Mouse (Mus musculus) monocyte, adult 59 days (primary cell): ENCODE results near the gene Ccdc87. TPM values are rescaled to one million over a fixed set of nuclear protein-coding genes. Genes with fewer than 3 reads are reported as not detected.

Experiments used
- total RNA-seq, 2 experiments: library from RNA; stranded (reverse); gene quantifications; one replicate each; pipeline ENCODE4 v1.2.4; 2023

Gene Ccdc87
- not detected for total RNA-seq

DNA sequence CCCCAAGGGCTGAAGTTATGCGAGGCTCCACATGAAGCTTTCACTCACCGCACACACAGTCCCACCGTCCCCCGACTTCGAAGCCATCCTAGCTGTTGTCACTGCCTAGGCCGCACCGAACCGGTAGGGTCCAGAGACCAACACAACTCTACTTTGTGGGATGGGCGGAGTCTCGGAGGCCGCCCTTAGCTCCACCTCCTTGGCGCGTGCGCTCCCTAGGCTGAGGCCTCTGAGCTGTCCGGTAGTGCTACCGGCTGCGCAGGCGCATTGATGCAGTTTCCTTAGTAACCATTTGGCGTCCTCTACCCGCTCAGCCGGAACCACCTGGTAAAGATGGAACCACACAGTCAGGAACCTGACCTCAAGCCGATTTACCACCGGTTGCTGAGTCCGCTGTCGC lies at the start of gene Ccdc87, which contains the start of gene Ccs:
Gene Ccdc87, plus strand, starts transcription at position 218 of the 400 bp plus-strand sequence.
Gene Ccs, minus strand, starts transcription at position 184 of the 400 bp plus-strand sequence.

DNA sequence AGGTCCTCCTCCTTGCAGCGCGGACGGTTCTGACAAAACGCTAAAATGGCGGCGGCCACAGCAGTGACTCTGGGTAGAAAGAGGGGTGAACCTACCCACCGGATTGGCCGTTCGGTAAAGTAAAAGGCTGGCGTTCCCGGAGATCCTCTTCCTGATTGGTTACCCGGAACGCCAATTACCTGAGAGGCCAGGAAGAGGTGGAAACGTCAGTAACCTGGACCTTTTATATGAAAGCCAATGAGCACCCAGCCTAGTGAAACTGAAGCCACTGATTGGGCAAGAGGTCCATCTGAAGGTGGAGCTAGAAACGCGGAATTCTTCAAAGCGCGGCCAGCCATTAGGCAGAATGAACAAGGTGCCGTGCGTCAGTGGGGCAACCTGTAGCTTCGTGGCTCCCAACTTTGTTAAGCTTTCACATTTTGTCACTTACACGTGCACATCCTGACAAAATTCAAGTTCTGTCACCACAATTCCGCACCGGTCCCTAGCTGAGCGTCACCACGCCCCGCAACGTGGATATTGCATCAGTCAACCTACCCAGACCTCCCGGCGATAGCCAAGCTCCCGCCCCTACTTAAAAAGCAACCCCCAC lies 45.2 kb upstream of the Ccdc87 start, which contains the start of gene Rbm4:
Gene Rbm4, minus strand, starts transcription at position 71 of the 592 bp plus-strand sequence.

DNA sequence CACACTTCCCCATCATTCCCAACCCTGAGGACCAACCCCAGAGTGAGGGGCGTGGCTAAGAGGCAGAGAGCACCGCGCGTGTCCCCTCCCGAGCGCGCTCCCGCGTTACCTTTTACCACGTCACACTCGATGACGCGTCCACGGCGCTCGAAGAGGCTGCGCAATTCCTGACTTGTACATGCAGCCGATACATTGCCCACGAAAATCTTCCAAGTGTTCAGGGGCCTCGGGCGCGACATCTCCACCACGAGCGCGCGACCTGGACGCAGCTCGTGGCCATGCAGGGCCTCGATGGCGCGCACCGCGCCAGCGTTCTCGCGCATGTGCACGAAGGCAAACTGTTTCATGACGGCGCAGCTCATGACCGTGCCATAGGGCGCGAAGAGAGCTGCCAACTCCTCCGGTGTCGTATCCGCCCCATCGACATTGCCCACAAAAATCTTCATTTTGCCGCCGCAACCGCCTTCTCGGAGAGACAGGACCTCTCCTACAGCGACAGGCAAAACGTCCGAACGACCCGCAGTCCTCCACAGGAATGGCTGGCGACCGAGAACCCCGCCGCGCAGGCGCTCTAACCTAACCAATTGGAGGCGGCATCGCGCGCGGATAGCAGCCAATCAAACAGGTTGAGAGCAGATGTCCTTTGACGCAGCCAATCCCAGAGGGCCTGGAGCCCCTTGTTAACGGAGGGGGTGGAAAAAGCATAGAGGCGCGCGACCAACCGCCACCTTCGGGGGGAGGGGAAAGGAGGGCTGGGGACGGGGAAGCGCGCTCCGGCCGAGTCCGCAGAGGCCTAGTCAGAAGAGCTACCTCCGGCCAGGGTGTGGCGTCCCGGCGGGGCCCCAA lies 27.9 kb upstream of the Ccdc87 start, which contains the start of the genes Gm21992 and Rbm14:
Gene Gm21992, minus strand, starts transcription at position 550 of the 846 bp plus-strand sequence.
Gene Rbm14, minus strand, starts transcription at position 572 of the 846 bp plus-strand sequence.

DNA sequence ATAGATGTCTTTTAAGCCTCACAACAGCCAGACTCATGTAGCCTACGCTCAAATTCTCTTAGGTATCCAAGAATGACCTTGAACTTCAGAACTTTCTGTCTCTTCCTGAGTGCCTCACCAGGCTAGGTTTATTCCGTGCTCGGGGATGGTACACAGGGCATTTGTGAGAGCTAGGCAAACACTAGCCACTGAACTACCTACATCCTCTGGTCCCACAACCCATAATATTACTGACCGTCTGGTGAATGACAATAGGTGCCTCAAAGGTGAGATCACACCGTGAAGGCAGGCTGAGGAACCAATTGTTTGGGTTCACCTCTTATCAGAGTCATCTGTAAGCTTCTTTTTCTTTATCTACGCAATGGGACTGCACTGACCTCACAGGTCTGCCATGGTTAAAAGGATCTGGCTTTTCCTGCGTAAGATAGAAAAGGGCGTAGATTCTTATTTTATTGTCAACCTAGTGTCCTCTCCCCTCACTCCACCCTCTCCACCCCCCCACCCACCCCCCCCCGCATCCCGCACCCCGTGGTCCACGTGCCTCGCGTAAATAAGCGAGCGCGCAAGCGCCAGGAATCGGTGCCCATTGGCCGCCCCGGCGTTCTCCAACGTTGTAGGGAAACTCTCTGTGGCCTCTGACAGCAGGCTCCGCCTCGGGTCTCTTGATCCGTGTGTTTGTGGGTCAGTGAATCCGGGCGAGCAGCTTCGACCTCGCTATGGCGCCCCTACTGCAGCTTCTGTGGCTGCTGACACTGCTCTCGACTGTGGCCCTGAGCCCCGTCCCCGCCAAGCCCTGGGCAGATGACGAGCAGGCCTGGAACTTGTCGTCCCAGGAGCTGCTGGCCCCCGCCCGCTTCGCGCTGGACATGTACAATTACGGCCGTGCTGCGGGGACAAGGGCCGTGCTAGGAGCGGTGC lies 15.6 kb downstream of the Ccdc87 start, which contains the start of gene Ctsf:
Gene Ctsf, plus strand, starts transcription at position 579 of the 918 bp plus-strand sequence.

DNA sequence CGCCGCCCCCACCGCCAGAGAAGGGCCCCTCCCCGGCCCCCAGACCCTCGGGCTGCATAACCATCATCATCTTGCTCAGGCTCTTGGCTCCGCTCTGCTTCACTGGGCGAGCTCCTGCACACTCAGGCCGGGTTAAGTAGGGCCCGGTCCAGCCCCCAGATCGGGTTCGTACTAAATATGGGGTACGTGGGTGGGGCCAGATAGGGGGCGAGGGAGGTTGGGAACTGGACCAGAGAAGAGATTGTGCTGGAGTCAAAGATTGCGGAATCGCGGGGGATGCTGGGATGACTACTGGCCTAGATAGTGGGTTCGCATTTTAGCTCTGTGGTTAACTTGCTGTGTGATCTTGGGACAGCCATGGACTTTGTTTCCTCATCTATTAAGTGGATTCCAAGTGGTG lies 38.6 kb downstream of the Ccdc87 start, which contains the start of gene Actn3:
Gene Actn3, minus strand, starts transcription at position 125 of the 400 bp plus-strand sequence.

DNA sequence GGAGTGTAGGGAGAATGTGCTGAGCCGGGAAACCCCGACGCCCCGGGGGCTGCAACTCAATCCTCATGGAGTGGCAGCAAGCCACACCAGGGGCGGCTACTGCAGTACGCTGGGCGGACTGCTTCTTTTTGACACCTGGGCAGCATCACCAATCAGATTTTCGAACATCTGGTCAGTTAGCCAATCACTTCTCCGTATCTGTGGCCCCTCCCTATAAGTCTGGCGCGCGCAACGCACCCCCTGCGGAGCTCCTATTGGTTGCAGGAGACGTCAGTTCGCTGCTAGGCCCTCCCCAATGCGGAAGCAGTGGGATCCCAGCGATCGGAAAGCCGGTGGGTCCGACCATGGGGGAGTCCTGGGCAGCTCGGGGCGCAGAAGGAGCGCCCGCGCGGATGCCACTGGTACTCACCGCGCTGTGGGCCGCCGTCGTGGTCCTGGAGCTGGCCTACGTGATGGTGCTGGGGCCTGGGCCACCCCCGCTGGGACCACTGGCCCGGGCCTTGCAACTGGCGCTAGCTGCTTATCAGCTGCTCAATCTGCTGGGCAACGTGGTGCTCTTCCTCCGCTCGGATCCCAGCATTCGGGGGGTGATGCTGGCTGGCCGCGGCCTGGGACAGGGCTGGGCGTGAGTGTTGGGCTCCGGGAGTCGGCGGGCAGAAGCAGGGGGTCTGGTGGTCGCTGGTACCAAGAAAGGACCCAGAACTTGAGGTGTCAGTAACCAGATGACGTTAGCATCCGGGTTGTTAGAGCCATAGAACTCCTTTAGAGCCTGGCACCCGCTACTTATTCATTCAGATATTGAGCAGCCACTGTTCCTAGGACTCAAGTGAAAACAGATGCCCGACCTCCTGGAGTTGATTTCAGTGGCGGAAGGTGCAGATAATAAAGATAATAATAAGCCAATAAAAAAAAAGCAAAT lies 39.5 kb downstream of the Ccdc87 start, which contains the start of gene Zdhhc24:
Gene Zdhhc24, plus strand, starts transcription at position 264 of the 919 bp plus-strand sequence.

Other genes starting within 250 kb of the Ccdc87 start
- gene Lrfn4, start 223.7 kb upstream of the Ccdc87 start, total RNA-seq = under 1 TPM in 1 of 2 experiments, not detected in 1; 0.36 TPM
- 10 to 100 TPM; 24.0 to 28.5 TPM for gene Rce1, start 213.7 kb upstream of the Ccdc87 start, total RNA-seq
- not detected for gene Gm960, start 140.7 kb upstream of the Ccdc87 start, total RNA-seq
- gene Sptbn2, start 128.2 kb upstream of the Ccdc87 start, total RNA-seq = under 1 TPM; 0.05 to 0.55 TPM
- 10 to 100 TPM in 1 of 2 experiments, 1 to 10 TPM in 1; 9.8 to 10.5 TPM for gene Rbm4b, start 82.9 kb upstream of the Ccdc87 start, total RNA-seq
- 10 to 100 TPM; 53.6 to 54.3 TPM for gene Rbm4, start 45.5 kb upstream of the Ccdc87 start, total RNA-seq
- gene Gm21992, start 27.8 kb upstream of the Ccdc87 start, total RNA-seq = 10 to 100 TPM; 18.5 to 37.7 TPM
- 10 to 100 TPM; 43.4 to 61.4 TPM for gene Rbm14, start 27.7 kb upstream of the Ccdc87 start, total RNA-seq
- 10 to 100 TPM; 30.3 to 37.9 TPM for gene Ccs, start within 50 bp of the Ccdc87 start, total RNA-seq
- 10 to 100 TPM; 15.4 to 24.4 TPM for gene Ctsf, start 15.8 kb downstream of the Ccdc87 start, total RNA-seq
- gene Actn3, start 38.5 kb downstream of the Ccdc87 start, total RNA-seq = not detected
- 1 to 10 TPM; 6.1 to 6.4 TPM for gene Zdhhc24, start 39.3 kb downstream of the Ccdc87 start, total RNA-seq
- gene Bbs1, start 67.3 kb downstream of the Ccdc87 start, total RNA-seq = 1 to 10 TPM in 1 of 2 experiments, under 1 TPM in 1; 0.52 to 1.1 TPM
- gene Dpp3, start 88.9 kb downstream of the Ccdc87 start, total RNA-seq = 10 to 100 TPM; 65.0 to 67.8 TPM
- 1 to 10 TPM; 1.3 to 1.9 TPM for gene Peli3, start 103.8 kb downstream of the Ccdc87 start, total RNA-seq
- gene Mrpl11, start 122.8 kb downstream of the Ccdc87 start, total RNA-seq = 10 to 100 TPM; 17.5 to 20.4 TPM
- not detected for gene Npas4, start 150.9 kb downstream of the Ccdc87 start, total RNA-seq
- gene Slc29a2, start 184.5 kb downstream of the Ccdc87 start, total RNA-seq = 1 to 10 TPM; 3.9 to 6.4 TPM
- gene B4gat1, start 199.5 kb downstream of the Ccdc87 start, total RNA-seq = 10 to 100 TPM in 1 of 2 experiments, 1 to 10 TPM in 1; 9.0 to 12.8 TPM
- 1 to 10 TPM in 1 of 2 experiments, under 1 TPM in 1; 0.46 to 2.7 TPM for gene AC124502.3, start 199.5 kb downstream of the Ccdc87 start, total RNA-seq
- gene Brms1, start 202.0 kb downstream of the Ccdc87 start, total RNA-seq = 10 to 100 TPM; 55.4 to 63.3 TPM
- 1 to 10 TPM; 2.5 to 2.6 TPM for gene Rin1, start 211.1 kb downstream of the Ccdc87 start, total RNA-seq
- gene Cd248, start 228.7 kb downstream of the Ccdc87 start, total RNA-seq = under 1 TPM in 1 of 2 experiments, not detected in 1; 0.46 TPM
- gene Tmem151a, start 246.2 kb downstream of the Ccdc87 start, total RNA-seq = 1 to 10 TPM in 1 of 2 experiments, under 1 TPM in 1; 0.89 to 3.0 TPM
- gene Yif1a, start 249.2 kb downstream of the Ccdc87 start, total RNA-seq = 10 to 100 TPM; 24.5 to 29.6 TPM